Mouse (Mus musculus): ENCODE measurements around the gene Med25. TPM values are rescaled to one million over a fixed set of nuclear protein-coding genes. Genes with fewer than 3 reads are reported as not detected.

Med25 gene
- 143 and 206 TPM in 2 replicates for polyA plus RNA-seq (2012; rRNA removed)

DNA sequence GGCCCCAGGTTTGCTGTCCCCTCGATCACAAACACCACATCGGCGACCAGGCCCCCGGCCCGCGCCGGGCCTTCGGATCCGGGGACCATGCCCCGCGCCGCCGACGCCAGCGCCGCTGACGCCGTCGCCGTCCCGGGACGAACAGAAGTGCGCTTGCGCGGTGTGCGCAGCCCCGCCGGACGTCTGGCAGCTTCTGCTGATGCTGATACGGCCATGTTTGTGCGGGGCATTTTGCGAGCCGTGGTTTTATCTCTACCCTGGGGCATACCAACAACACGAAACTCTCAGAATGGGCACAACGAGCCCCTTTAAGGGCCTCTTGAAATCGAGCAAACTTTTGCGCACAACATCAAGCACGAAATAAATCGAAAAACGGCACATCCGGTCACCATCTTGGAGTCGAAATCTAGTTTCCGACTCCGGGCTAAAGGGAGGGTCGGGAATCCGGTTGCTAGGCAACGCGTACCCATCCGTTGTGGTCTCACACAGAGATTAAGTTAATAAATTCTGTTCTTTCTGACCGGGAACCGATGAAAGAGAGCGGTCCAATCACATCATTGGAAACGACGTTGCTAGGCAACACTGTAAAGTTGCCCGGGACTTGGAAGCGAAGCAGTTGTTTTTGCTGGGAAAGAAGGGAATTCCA lies at the start of gene Med25:
Med25 (minus strand) TSS at position 437 of the 646 bp plus-strand sequence.
- H3K27ac ChIP-seq (ENCODE audit: control insufficient read depth, insufficient read depth, low read depth, low read length) = peak within 1 kb of the TSS; percentile 97
- TF ChIP-seq POLR2A (IDR thresholded peaks at IDR 0.05; ENCODE audit: control insufficient read depth, low read depth, low read length) (peak; percentile 79), CTCF (IDR thresholded peaks at IDR 0.05; ENCODE audit: control insufficient read depth, insufficient read depth, insufficient replicate concordance, low read depth, low read length) (no peak)
- H3K27me3 ChIP-seq (ENCODE audit: control insufficient read depth, insufficient read depth, low read length) = no peaks in the 10 kb centered on the region
- peak within 1 kb of the TSS; percentile 90 for H3K4me3 ChIP-seq (ENCODE audit: control insufficient read depth, low read depth, low read length)
- peaks cover 15% of the 10 kb centered on the region for H3K4me1 ChIP-seq (ENCODE audit: control insufficient read depth, insufficient read depth, low read length)
- no peaks in the 10 kb centered on the region for H3K36me3 ChIP-seq (ENCODE audit: control insufficient read depth, insufficient read depth, low read length)

DNA sequence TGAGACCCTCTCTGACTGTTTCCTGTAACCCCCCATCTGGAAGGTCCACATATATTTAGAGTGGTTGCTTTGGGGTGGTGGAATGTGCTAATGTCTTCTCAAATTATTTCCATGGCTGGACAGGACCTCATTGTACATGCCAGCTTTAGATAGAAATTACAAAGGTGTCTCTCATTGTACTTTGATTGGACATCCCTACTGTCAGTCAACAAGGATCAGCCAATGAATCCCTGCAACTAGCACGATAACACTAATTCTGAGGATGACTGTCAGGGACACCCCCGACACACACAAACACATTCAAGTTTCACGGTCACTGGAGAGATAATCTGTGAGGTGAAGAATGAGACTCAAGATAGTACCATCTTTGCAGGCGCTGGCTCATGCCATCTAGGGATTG lies 46.2 kb upstream of the Med25 start:
- peaks cover 6% of the 10 kb centered on the region for H3K4me1 ChIP-seq (ENCODE audit: control insufficient read depth, insufficient read depth, low read length)
- no peak overlapping the region for H3K27ac ChIP-seq (ENCODE audit: control insufficient read depth, insufficient read depth, low read depth, low read length)
- TF ChIP-seq POLR2A (IDR thresholded peaks at IDR 0.05; ENCODE audit: control insufficient read depth, low read depth, low read length) (no peak), CTCF (IDR thresholded peaks at IDR 0.05; ENCODE audit: control insufficient read depth, insufficient read depth, insufficient replicate concordance, low read depth, low read length) (no peak)
- no peak overlapping the region for H3K4me3 ChIP-seq (ENCODE audit: control insufficient read depth, low read depth, low read length)
- no peaks in the 10 kb centered on the region for H3K27me3 ChIP-seq (ENCODE audit: control insufficient read depth, insufficient read depth, low read length)
- H3K36me3 ChIP-seq (ENCODE audit: control insufficient read depth, insufficient read depth, low read length) = no peaks in the 10 kb centered on the region

GRCm38 (mm10) chr7:44929204-44930151 lies 37.0 kb upstream of the Med25 start, which contains the start of gene Ap2a1:
Gene Ap2a1, minus strand, starts transcription at chr7:44929496.
- peaks cover 2% of the 10 kb centered on the region for H3K4me1 ChIP-seq (ENCODE audit: control insufficient read depth, insufficient read depth, low read length)
- peak within 1 kb of the TSS; percentile 89 for H3K4me3 ChIP-seq (ENCODE audit: control insufficient read depth, low read depth, low read length)
- peak within 1 kb of the TSS; percentile 91 for H3K27ac ChIP-seq (ENCODE audit: control insufficient read depth, insufficient read depth, low read depth, low read length)
- no peaks in the 10 kb centered on the region for H3K36me3 ChIP-seq (ENCODE audit: control insufficient read depth, insufficient read depth, low read length)
- TF ChIP-seq POLR2A (IDR thresholded peaks at IDR 0.05; ENCODE audit: control insufficient read depth, low read depth, low read length) = peak; percentile 73
- TF ChIP-seq CTCF (IDR thresholded peaks at IDR 0.05; ENCODE audit: control insufficient read depth, insufficient read depth, insufficient replicate concordance, low read depth, low read length) = no peak
- H3K27me3 ChIP-seq (ENCODE audit: control insufficient read depth, insufficient read depth, low read length) = no peaks in the 10 kb centered on the region

DNA sequence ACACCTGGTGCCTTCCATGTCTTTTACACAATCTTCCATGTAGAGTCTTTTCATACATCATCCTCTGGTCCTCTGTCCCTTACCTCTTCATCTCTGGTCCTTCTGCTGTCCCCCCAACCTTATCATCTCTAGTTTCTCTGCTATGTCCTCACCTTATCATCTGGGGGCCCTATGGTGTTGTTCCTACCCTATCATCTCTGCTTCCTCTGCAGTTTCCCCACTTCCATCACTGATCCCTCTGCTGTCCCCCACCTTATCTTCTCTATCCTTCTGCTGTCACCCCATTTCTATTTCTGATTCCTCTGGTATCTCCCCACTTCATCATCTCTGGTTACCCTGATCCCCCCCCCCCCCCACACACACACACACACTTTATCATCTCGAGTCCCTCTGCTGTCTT lies 36.1 kb upstream of the Med25 start:
- no peak for TF ChIP-seq CTCF (IDR thresholded peaks at IDR 0.05; ENCODE audit: control insufficient read depth, insufficient read depth, insufficient replicate concordance, low read depth, low read length)
- no peak for TF ChIP-seq POLR2A (IDR thresholded peaks at IDR 0.05; ENCODE audit: control insufficient read depth, low read depth, low read length)
- Histone ChIP-seq H3K4me3 (ENCODE audit: control insufficient read depth, low read depth, low read length) (peak overlapping the region; percentile 89), H3K36me3 (ENCODE audit: control insufficient read depth, insufficient read depth, low read length) (no peaks in the 10 kb centered on the region; the same call in 1 of the 2 replicates), H3K4me1 (ENCODE audit: control insufficient read depth, insufficient read depth, low read length) (peaks cover 2% of the 10 kb centered on the region), H3K27me3 (ENCODE audit: control insufficient read depth, insufficient read depth, low read length) (no peaks in the 10 kb centered on the region), H3K27ac (ENCODE audit: control insufficient read depth, insufficient read depth, low read depth, low read length) (peak overlapping the region; percentile 84)

- H3K36me3 ChIP-seq (ENCODE audit: control insufficient read depth, insufficient read depth, low read length) = no peaks in the 10 kb centered on the region; the same call in 1 of the 2 replicates
- no peak for TF ChIP-seq POLR2A (IDR thresholded peaks at IDR 0.05; ENCODE audit: control insufficient read depth, low read depth, low read length)
- peak; percentile 36; the same call in 1 of the 2 replicates for TF ChIP-seq CTCF (IDR thresholded peaks at IDR 0.05; ENCODE audit: control insufficient read depth, insufficient read depth, insufficient replicate concordance, low read depth, low read length)
Observed at GRCm38 (mm10) chr7:44925468-44925867, 33.0 kb upstream of the Med25 start.

GRCm38 (mm10) chr7:44922530-44922929 lies 30.0 kb upstream of the Med25 start:
- Histone ChIP-seq H3K27ac (ENCODE audit: control insufficient read depth, insufficient read depth, low read depth, low read length) (no peak overlapping the region), H3K27me3 (ENCODE audit: control insufficient read depth, insufficient read depth, low read length) (no peaks in the 10 kb centered on the region), H3K4me1 (ENCODE audit: control insufficient read depth, insufficient read depth, low read length) (peaks cover 6% of the 10 kb centered on the region), H3K4me3 (ENCODE audit: control insufficient read depth, low read depth, low read length) (no peak overlapping the region), H3K36me3 (ENCODE audit: control insufficient read depth, insufficient read depth, low read length) (no peaks in the 10 kb centered on the region; the same call in 1 of the 2 replicates)
- TF ChIP-seq POLR2A (IDR thresholded peaks at IDR 0.05; ENCODE audit: control insufficient read depth, low read depth, low read length) (no peak), CTCF (IDR thresholded peaks at IDR 0.05; ENCODE audit: control insufficient read depth, insufficient read depth, insufficient replicate concordance, low read depth, low read length) (no peak)

More at GRCm38 (mm10) chr7:44925468-44925867, 33.0 kb upstream of the Med25 start:
- no peaks in the 10 kb centered on the region for H3K27me3 ChIP-seq (ENCODE audit: control insufficient read depth, insufficient read depth, low read length)
- no peak overlapping the region for H3K27ac ChIP-seq (ENCODE audit: control insufficient read depth, insufficient read depth, low read depth, low read length)
- peaks cover 6% of the 10 kb centered on the region for H3K4me1 ChIP-seq (ENCODE audit: control insufficient read depth, insufficient read depth, low read length)
- no peak overlapping the region for H3K4me3 ChIP-seq (ENCODE audit: control insufficient read depth, low read depth, low read length)

GRCm38 (mm10) chr7:44919127-44919526 lies 26.6 kb upstream of the Med25 start:
- no peak for TF ChIP-seq CTCF (IDR thresholded peaks at IDR 0.05; ENCODE audit: control insufficient read depth, insufficient read depth, insufficient replicate concordance, low read depth, low read length)
- no peak for TF ChIP-seq POLR2A (IDR thresholded peaks at IDR 0.05; ENCODE audit: control insufficient read depth, low read depth, low read length)
- H3K4me1 ChIP-seq (ENCODE audit: control insufficient read depth, insufficient read depth, low read length) = peaks cover 4% of the 10 kb centered on the region
- H3K36me3 ChIP-seq (ENCODE audit: control insufficient read depth, insufficient read depth, low read length) = no peaks in the 10 kb centered on the region; the same call in 1 of the 2 replicates
- H3K4me3 ChIP-seq (ENCODE audit: control insufficient read depth, low read depth, low read length) = no peak overlapping the region
- no peaks in the 10 kb centered on the region for H3K27me3 ChIP-seq (ENCODE audit: control insufficient read depth, insufficient read depth, low read length)
- no peak overlapping the region for H3K27ac ChIP-seq (ENCODE audit: control insufficient read depth, insufficient read depth, low read depth, low read length)
